ENCODE assay signal across 16 mouse cellular contexts in the genomic region with DNA sequence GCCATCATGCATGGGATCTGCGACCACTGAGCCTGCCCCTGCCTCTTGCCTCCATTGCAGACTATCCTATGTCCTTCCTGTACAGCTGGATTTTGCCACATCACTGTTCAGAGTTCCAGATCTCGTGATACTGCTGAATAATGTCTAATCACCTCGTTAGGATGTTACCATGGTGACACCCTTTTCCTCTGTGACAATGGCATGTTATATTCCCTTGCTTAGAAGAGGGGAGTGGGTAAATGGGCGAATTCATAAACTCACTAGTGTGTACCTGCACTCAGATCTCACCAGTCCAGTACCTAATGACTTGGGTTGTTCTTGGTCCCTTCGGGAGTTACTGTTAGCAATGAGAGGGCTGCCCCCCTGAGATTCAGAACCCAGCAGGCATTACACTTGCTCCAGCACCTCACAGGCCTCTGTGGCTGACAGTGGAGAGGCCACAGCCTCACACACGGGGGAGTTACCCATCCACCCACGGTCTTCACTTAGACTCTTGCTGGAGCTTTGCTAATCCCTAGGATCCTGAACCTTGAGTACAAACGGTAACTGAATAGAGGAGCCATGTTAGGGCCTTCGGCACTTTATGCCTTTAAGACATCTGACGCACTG. TPM values are rescaled to one million over a fixed set of nuclear protein-coding genes. Genes with fewer than 3 reads are reported as not detected.
DNase-seq lines count a peak whose midpoint lies in the region; ATAC-seq and TF ChIP-seq lines count a peak whose summit lies in the region.
"Had no signal": no experiment of that assay in that cellular context is flagged by ENCODE, and none has a peak within 500 bp of the region (broad histone marks: within the 10 kb centered on the region; RNA-seq: fewer than 3 reads in every experiment).

No protein-coding gene starts in this region.

- no peaks in the 10 kb centered on the region for H3K4me1 ChIP-seq in heart, postnatal 0 days (ENCODE audit: control insufficient read depth, insufficient read depth)
- peaks cover 23% of the 10 kb centered on the region for H3K4me1 ChIP-seq in neural tube, embryonic 13.5 days (replicated peaks)
- peaks cover 3% of the 10 kb centered on the region; the same call in 1 of the 2 replicates for H3K4me1 ChIP-seq in intestine, postnatal 0 days (replicated peaks; ENCODE audit: control insufficient read depth, insufficient read depth, low read length)
- peaks cover 25% of the 10 kb centered on the region for H3K4me1 ChIP-seq in olfactory bulb, adult 2 months (ENCODE audit: control insufficient read depth, insufficient read depth, low read length)
- no peaks in the 10 kb centered on the region for H3K4me1 ChIP-seq in kidney, embryonic 16.5 days (ENCODE audit: insufficient read depth, low read length)
- no peaks in the 10 kb centered on the region for H3K4me1 ChIP-seq in lung, adult 2 months (ENCODE audit: control insufficient read depth, insufficient read depth, low read length)
- H3K4me1 ChIP-seq: embryonic facial prominence, embryonic 15.5 days; kidney, embryonic 15.5 days; stomach, embryonic 15.5 days had no signal

- TF ChIP-seq CTCF in heart, postnatal 0 days (IDR thresholded peaks at IDR 0.05; ENCODE audit: low read depth): no peak
- no peak for TF ChIP-seq CTCF in intestine, postnatal 0 days (IDR thresholded peaks at IDR 0.05; ENCODE audit: low read depth)
- no peak for TF ChIP-seq CTCF in olfactory bulb, adult 2 months (IDR thresholded peaks at IDR 0.05; ENCODE audit: insufficient read depth, low read depth, low read length)
- TF ChIP-seq CTCF in lung, adult 2 months (IDR thresholded peaks at IDR 0.05; ENCODE audit: insufficient read depth, low read length): no peak

- no peak overlapping the region for H3K4me3 ChIP-seq in heart, postnatal 0 days (ENCODE audit: low read depth, low read length)
- H3K4me3 ChIP-seq in neural tube, embryonic 13.5 days: no peak overlapping the region
- no peak overlapping the region for H3K4me3 ChIP-seq in intestine, postnatal 0 days (ENCODE audit: low read depth, low read length)
- no peak overlapping the region for H3K4me3 ChIP-seq in olfactory bulb, adult 2 months (ENCODE audit: insufficient read depth, low read depth, low read length)
- H3K4me3 ChIP-seq in kidney, embryonic 16.5 days (ENCODE audit: low read length): no peak overlapping the region
- no peak overlapping the region for H3K4me3 ChIP-seq in lung, adult 2 months (replicated peaks; ENCODE audit: extremely low read depth, low read depth, low read length)
- H3K4me3 ChIP-seq: embryonic facial prominence, embryonic 15.5 days; kidney, embryonic 15.5 days; liver, embryonic 12.5 days; stomach, embryonic 15.5 days had no signal

- 0 out of 2 replicates have a peak overlapping the region, but pooled peaks have one; percentile 2 for H3K4me2 ChIP-seq in heart, postnatal 0 days (ENCODE audit: low read depth, low read length)
- no peak overlapping the region for H3K4me2 ChIP-seq in neural tube, embryonic 13.5 days
- no peak overlapping the region for H3K4me2 ChIP-seq in intestine, postnatal 0 days (replicated peaks; ENCODE audit: low read depth)
- no peak overlapping the region for H3K4me2 ChIP-seq in kidney, embryonic 16.5 days (replicated peaks; ENCODE audit: low read depth, low read length)
- H3K4me2 ChIP-seq: embryonic facial prominence, embryonic 15.5 days; kidney, embryonic 15.5 days; liver, embryonic 12.5 days; stomach, embryonic 15.5 days had no signal

- ATAC-seq in heart, postnatal 0 days (ENCODE audit: insufficient read depth, low read depth): 0 out of 2 replicates have a peak, but pooled peaks have one; percentile 7
- peak; percentile 46 for ATAC-seq in neural tube, embryonic 13.5 days (ENCODE audit: low read depth)
- peak; percentile 36; the same call in 1 of the 2 replicates for ATAC-seq in intestine, postnatal 0 days
- no peak for ATAC-seq in kidney, embryonic 16.5 days (ENCODE audit: low FRiP score, low TSS enrichment)
- ATAC-seq: liver, embryonic 12.5 days had no signal

- intact Hi-C loops in heart, postnatal 10 days (cut with DNase I): no loop called here

- H3K9ac ChIP-seq in heart, postnatal 0 days (replicated peaks; ENCODE audit: low read depth, low read length): no peak overlapping the region
- H3K9ac ChIP-seq in neural tube, embryonic 13.5 days: no peak overlapping the region
- no peak overlapping the region for H3K9ac ChIP-seq in intestine, postnatal 0 days (ENCODE audit: low read depth, low read length)
- no peak overlapping the region for H3K9ac ChIP-seq in kidney, embryonic 16.5 days (replicated peaks; ENCODE audit: low read length)
- H3K9ac ChIP-seq: embryonic facial prominence, embryonic 15.5 days; kidney, embryonic 15.5 days; liver, embryonic 12.5 days; stomach, embryonic 15.5 days had no signal

- H3K27ac ChIP-seq in heart, postnatal 0 days (ENCODE audit: low read depth): peak overlapping the region; percentile 37; the same call in 1 of the 2 replicates
- H3K27ac ChIP-seq in neural tube, embryonic 13.5 days (replicated peaks): peak overlapping the region; percentile 65
- H3K27ac ChIP-seq in intestine, postnatal 0 days (ENCODE audit: low read depth, low read length): peak overlapping the region; percentile 89; the same call in 1 of the 2 replicates
- peak overlapping the region; percentile 12; the same call in 1 of the 2 replicates for H3K27ac ChIP-seq in olfactory bulb, adult 2 months (ENCODE audit: insufficient read depth, low read depth, low read length)
- no peak overlapping the region for H3K27ac ChIP-seq in kidney, embryonic 16.5 days (ENCODE audit: low read length)
- H3K27ac ChIP-seq: embryonic facial prominence, embryonic 15.5 days; kidney, embryonic 15.5 days; liver, embryonic 12.5 days; stomach, embryonic 15.5 days had no signal

- DNase-seq in heart, postnatal 0 days (ENCODE audit: low spot score): no peak
- no peak for DNase-seq in heart, postnatal 10 days
- no peak for DNase-seq in neural tube, embryonic 10.5 days (ENCODE audit: extremely low spot score, low spot score)
- DNase-seq in lung, adult 2 months: no peak
- DNase-seq: thymus, postnatal 14 days had no signal

- no peak for TF ChIP-seq EP300 in heart, postnatal 0 days (IDR thresholded peaks at IDR 0.05; ENCODE audit: low read depth)

- WGBS in heart, postnatal 0 days: 74% methylated on average over 10 of the region's 10 CpGs
- WGBS in neural tube, embryonic 13.5 days: 70% methylated on average over 10 of the region's 10 CpGs
- WGBS in intestine, postnatal 0 days: 72% methylated on average over 10 of the region's 10 CpGs
- 35% methylated on average over 10 of the region's 10 CpGs for WGBS in olfactory bulb, adult 2 months
- whole genome bisulfite sequencing in kidney, embryonic 16.5 days: 63% methylated on average over 10 of the region's 10 CpGs
- WGBS in lung, adult 2 months: 68% methylated on average over 10 of the region's 10 CpGs

- H3K27me3 ChIP-seq in heart, postnatal 0 days (ENCODE audit: control insufficient read depth, insufficient read depth, low read length): no peaks in the 10 kb centered on the region
- no peaks in the 10 kb centered on the region for H3K27me3 ChIP-seq in neural tube, embryonic 13.5 days
- H3K27me3 ChIP-seq in intestine, postnatal 0 days (replicated peaks; ENCODE audit: control insufficient read depth, insufficient read depth, low read length): no peaks in the 10 kb centered on the region
- no peaks in the 10 kb centered on the region for H3K27me3 ChIP-seq in kidney, embryonic 16.5 days (ENCODE audit: insufficient read depth, low read length)
- H3K27me3 ChIP-seq: embryonic facial prominence, embryonic 15.5 days; kidney, embryonic 15.5 days; liver, embryonic 12.5 days; stomach, embryonic 15.5 days had no signal

- no peak for TF ChIP-seq POLR2A in olfactory bulb, adult 2 months (IDR thresholded peaks at IDR 0.05; ENCODE audit: insufficient read depth, low read depth, low read length)
- TF ChIP-seq POLR2A in lung, adult 2 months (IDR thresholded peaks at IDR 0.05; ENCODE audit: borderline replicate concordance, extremely low read depth, low read depth, low read length): no peak

- H3K9me3 ChIP-seq in heart, postnatal 0 days (replicated peaks; ENCODE audit: control insufficient read depth, low read length): no peaks in the 10 kb centered on the region
- 0 out of 2 replicates have a peak, but pooled peaks cover 3% of the 10 kb centered on the region for H3K9me3 ChIP-seq in neural tube, embryonic 13.5 days
- H3K9me3 ChIP-seq in intestine, postnatal 0 days (ENCODE audit: control insufficient read depth): no peaks in the 10 kb centered on the region
- no peaks in the 10 kb centered on the region for H3K9me3 ChIP-seq in kidney, embryonic 16.5 days (ENCODE audit: low read length)
- H3K9me3 ChIP-seq: G1E; kidney, embryonic 15.5 days; stomach, embryonic 15.5 days had no signal

- H3K36me3 ChIP-seq in heart, postnatal 0 days (replicated peaks; ENCODE audit: control insufficient read depth, insufficient read depth, low read length): no peaks in the 10 kb centered on the region
- H3K36me3 ChIP-seq in neural tube, embryonic 13.5 days: no peaks in the 10 kb centered on the region
- H3K36me3 ChIP-seq in intestine, postnatal 0 days (ENCODE audit: control insufficient read depth, insufficient read depth): no peaks in the 10 kb centered on the region
- no peaks in the 10 kb centered on the region for H3K36me3 ChIP-seq in kidney, embryonic 16.5 days (ENCODE audit: insufficient read depth, low read length)
- H3K36me3 ChIP-seq: embryonic facial prominence, embryonic 15.5 days; kidney, embryonic 15.5 days; liver, embryonic 12.5 days; stomach, embryonic 15.5 days had no signal

RNA-seq across cellular contexts. Expression of a gene that starts 11.3 kb away (rescaled TPM):
- total RNA-seq in heart, postnatal 0 days (2014; rRNA removed; ENCODE audit: low replicate concordance): not detected in 2 replicates
- polyA plus RNA-seq in heart, postnatal 0 days (2015; fragmentation: Nextera tagmentation; extraction: Ambion mirVana): 0.08 and 0.41 TPM in 2 replicates
- not detected for total RNA-seq in heart, postnatal 10 days (2021)
- polyA plus RNA-seq in neural tube, embryonic 13.5 days (2015; fragmentation: Nextera tagmentation; extraction: Ambion mirVana): 2.4 and 2.9 TPM in 2 replicates
- polyA plus RNA-seq in intestine, postnatal 0 days (2015; fragmentation: Nextera tagmentation; extraction: Ambion mirVana): 0.17 and 0.42 TPM in 2 replicates
- not detected in 2 replicates for polyA plus RNA-seq in olfactory bulb, adult 2 months (2012; ENCODE audit: insufficient read depth, insufficient read length, low replicate concordance, missing spikeins)
- 0.36 and 0.50 TPM in 2 replicates for polyA plus RNA-seq in kidney, embryonic 16.5 days (2015; fragmentation: Nextera tagmentation; extraction: Ambion mirVana)
- 1.0 and 3.3 TPM in 2 replicates for polyA plus RNA-seq in lung, adult 2 months (2012; rRNA removed)
- total RNA-seq: G1E; heart, adult 18-20 months; heart, postnatal 4 days had no signal
- polyA plus RNA-seq: G1E had no signal

RNA-seq across cellular contexts. Expression of a gene that starts 17.2 kb away (rescaled TPM):
- total RNA-seq in heart, postnatal 0 days (2014; rRNA removed; ENCODE audit: low replicate concordance): 59.8 and 64.3 TPM in 2 replicates
- 33.1 and 37.1 TPM in 2 replicates for polyA plus RNA-seq in heart, postnatal 0 days (2015; fragmentation: Nextera tagmentation; extraction: Ambion mirVana)
- 10 to 100 TPM; 41.7 to 44.0 TPM for total RNA-seq in heart, postnatal 10 days (2021)
- polyA plus RNA-seq in neural tube, embryonic 13.5 days (2015; fragmentation: Nextera tagmentation; extraction: Ambion mirVana): 27.8 and 31.1 TPM in 2 replicates
- polyA plus RNA-seq in intestine, postnatal 0 days (2015; fragmentation: Nextera tagmentation; extraction: Ambion mirVana): 43.8 and 50.2 TPM in 2 replicates
- polyA plus RNA-seq in olfactory bulb, adult 2 months (2012; ENCODE audit: insufficient read depth, insufficient read length, low replicate concordance, missing spikeins): not detected in 2 replicates
- 24.2 and 24.3 TPM in 2 replicates for polyA plus RNA-seq in kidney, embryonic 16.5 days (2015; fragmentation: Nextera tagmentation; extraction: Ambion mirVana)
- polyA plus RNA-seq in lung, adult 2 months (2012; rRNA removed): 14.2 and 22.2 TPM in 2 replicates

RNA-seq across cellular contexts. Expression of a gene that starts 55.5 kb away (rescaled TPM):
- 15.3 and 30.8 TPM in 2 replicates for total RNA-seq in heart, postnatal 0 days (2014; rRNA removed; ENCODE audit: low replicate concordance)
- 35.0 and 38.2 TPM in 2 replicates for polyA plus RNA-seq in heart, postnatal 0 days (2015; fragmentation: Nextera tagmentation; extraction: Ambion mirVana)
- 10 to 100 TPM; 14.9 to 17.0 TPM for total RNA-seq in heart, postnatal 10 days (2021)
- 57.4 and 59.3 TPM in 2 replicates for polyA plus RNA-seq in neural tube, embryonic 13.5 days (2015; fragmentation: Nextera tagmentation; extraction: Ambion mirVana)
- polyA plus RNA-seq in intestine, postnatal 0 days (2015; fragmentation: Nextera tagmentation; extraction: Ambion mirVana): 12.1 and 12.4 TPM in 2 replicates
- not detected in 2 replicates for polyA plus RNA-seq in olfactory bulb, adult 2 months (2012; ENCODE audit: insufficient read depth, insufficient read length, low replicate concordance, missing spikeins)
- 31.3 and 32.4 TPM in 2 replicates for polyA plus RNA-seq in kidney, embryonic 16.5 days (2015; fragmentation: Nextera tagmentation; extraction: Ambion mirVana)
- polyA plus RNA-seq in lung, adult 2 months (2012; rRNA removed): 9.0 and 10.4 TPM in 2 replicates

RNA-seq across cellular contexts. Expression of a gene that starts 56.2 kb away (rescaled TPM):
- total RNA-seq in heart, postnatal 0 days (2014; rRNA removed; ENCODE audit: low replicate concordance): 24.3 and 46.1 TPM in 2 replicates
- 87.4 and 93.1 TPM in 2 replicates for polyA plus RNA-seq in heart, postnatal 0 days (2015; fragmentation: Nextera tagmentation; extraction: Ambion mirVana)
- 10 to 100 TPM; 53.3 to 54.8 TPM for total RNA-seq in heart, postnatal 10 days (2021)
- polyA plus RNA-seq in neural tube, embryonic 13.5 days (2015; fragmentation: Nextera tagmentation; extraction: Ambion mirVana): 92.2 and 105 TPM in 2 replicates
- 91.4 and 92.6 TPM in 2 replicates for polyA plus RNA-seq in intestine, postnatal 0 days (2015; fragmentation: Nextera tagmentation; extraction: Ambion mirVana)
- not detected in 2 replicates for polyA plus RNA-seq in olfactory bulb, adult 2 months (2012; ENCODE audit: insufficient read depth, insufficient read length, low replicate concordance, missing spikeins)
- 181 and 190 TPM in 2 replicates for polyA plus RNA-seq in kidney, embryonic 16.5 days (2015; fragmentation: Nextera tagmentation; extraction: Ambion mirVana)
- 13.1 and 24.7 TPM in 2 replicates for polyA plus RNA-seq in lung, adult 2 months (2012; rRNA removed)

Comparison
In these comparisons a context has a peak if more than half of its experiments do, and no peak if none do; other contexts are left out.
1. RNA of a gene that starts 17.2 kb away (polyA plus RNA-seq): 43.8 to 50.2 TPM in intestine, postnatal 0 days, 33.1 to 37.1 TPM in heart, postnatal 0 days, 27.8 to 31.1 TPM in neural tube, embryonic 13.5 days, 24.2 to 24.3 TPM in kidney, embryonic 16.5 days and 14.2 to 22.2 TPM in lung, adult 2 months; not detected in olfactory bulb, adult 2 months; every median in the first group is over 10 times any median in the second.
2. RNA of a gene that starts 55.5 kb away (polyA plus RNA-seq): 57.4 to 59.3 TPM in neural tube, embryonic 13.5 days, 35.0 to 38.2 TPM in heart, postnatal 0 days, 31.3 to 32.4 TPM in kidney, embryonic 16.5 days, 12.1 to 12.4 TPM in intestine, postnatal 0 days and 9.0 to 10.4 TPM in lung, adult 2 months; not detected in olfactory bulb, adult 2 months; every median in the first group is over 10 times any median in the second.